ENCODE assay signal across 16 mouse cellular contexts in the genomic region with DNA sequence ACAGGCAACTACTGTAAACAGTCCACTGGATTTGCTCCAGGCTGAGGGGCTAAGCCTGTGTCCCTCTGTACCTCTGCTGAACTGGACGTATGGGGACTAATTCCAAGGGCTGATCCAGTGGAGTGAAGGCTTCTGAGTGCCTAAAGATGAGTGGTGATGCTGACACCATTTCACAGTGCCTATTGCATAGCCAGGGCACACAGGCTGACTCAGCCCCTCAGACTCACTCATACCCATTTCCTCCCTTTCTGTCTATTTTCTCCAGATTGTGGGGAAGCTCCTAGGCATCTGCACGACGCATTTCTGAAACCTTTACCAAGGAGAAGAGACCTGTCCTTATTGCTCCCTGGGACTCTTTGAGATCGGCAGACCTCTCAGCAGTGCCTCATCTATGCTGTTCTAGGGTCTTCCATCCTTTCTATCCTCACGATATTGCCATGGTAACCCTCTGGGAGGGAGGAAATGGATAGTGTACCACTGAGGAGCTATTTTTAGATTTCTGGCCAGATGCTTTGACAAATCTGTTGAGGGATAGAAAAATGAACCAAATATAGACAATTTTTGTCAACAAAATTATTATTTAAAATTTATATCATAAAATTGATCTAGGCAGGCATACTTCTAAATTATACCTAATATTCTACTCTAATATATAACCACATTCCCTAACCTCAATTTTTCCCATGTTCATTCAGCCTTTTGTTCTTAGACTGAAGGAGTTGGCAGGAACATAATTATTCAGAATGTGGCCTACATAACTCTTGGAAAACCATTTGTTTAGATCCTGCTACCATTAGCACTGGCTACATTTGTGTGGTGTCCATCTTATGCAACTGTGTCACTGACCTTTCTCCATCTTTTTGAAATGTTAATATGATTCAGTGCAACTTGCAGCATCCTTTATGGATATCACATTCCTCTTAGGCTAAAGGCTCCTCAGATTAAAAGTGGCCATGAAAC.
DNase-seq lines count a peak whose midpoint lies in the region; ATAC-seq and TF ChIP-seq lines count a peak whose summit lies in the region.
"Had no signal": no experiment of that assay in that cellular context is flagged by ENCODE, and none has a peak within 500 bp of the region (broad histone marks: within the 10 kb centered on the region; RNA-seq: fewer than 3 reads in every experiment).

No protein-coding gene starts in this region.

- H3K36me3 ChIP-seq in hindbrain, postnatal 0 days (ENCODE audit: insufficient read depth, low read length): no peaks in the 10 kb centered on the region
- H3K36me3 ChIP-seq in hindbrain, embryonic 14.5 days (replicated peaks; ENCODE audit: control insufficient read depth, insufficient read depth): no peaks in the 10 kb centered on the region
- H3K36me3 ChIP-seq: embryonic facial prominence, embryonic 15.5 days; liver, embryonic 15.5 days had no signal

- H3K27ac ChIP-seq in hindbrain, postnatal 0 days: peak overlapping the region; percentile 32; the same call in 1 of the 2 replicates
- no peak overlapping the region for H3K27ac ChIP-seq in hindbrain, embryonic 14.5 days
- H3K27ac ChIP-seq: embryonic facial prominence, embryonic 15.5 days; liver, embryonic 15.5 days had no signal

- H3K4me3 ChIP-seq in hindbrain, postnatal 0 days (ENCODE audit: low read length): no peak overlapping the region
- no peak overlapping the region for H3K4me3 ChIP-seq in hindbrain, embryonic 14.5 days (replicated peaks; ENCODE audit: low read length)
- H3K4me3 ChIP-seq: embryonic facial prominence, embryonic 15.5 days; liver, embryonic 15.5 days had no signal

- no peaks in the 10 kb centered on the region for H3K27me3 ChIP-seq in hindbrain, postnatal 0 days (ENCODE audit: insufficient read depth, low read length)
- H3K27me3 ChIP-seq in hindbrain, embryonic 14.5 days (ENCODE audit: control insufficient read depth, insufficient read depth, low read length): no peaks in the 10 kb centered on the region
- H3K27me3 ChIP-seq: embryonic facial prominence, embryonic 15.5 days; liver, embryonic 15.5 days had no signal

- WGBS in hindbrain, postnatal 0 days: 53% methylated on average over 5 of the region's 5 CpGs
- WGBS in hindbrain, embryonic 14.5 days: 70% methylated on average over 5 of the region's 5 CpGs

- peaks cover 7% of the 10 kb centered on the region; the same call in 1 of the 2 replicates for H3K4me1 ChIP-seq in hindbrain, postnatal 0 days (ENCODE audit: insufficient read depth, low read length)
- H3K4me1 ChIP-seq in hindbrain, embryonic 14.5 days (replicated peaks; ENCODE audit: control insufficient read depth, insufficient read depth, low read length): no peaks in the 10 kb centered on the region
- H3K4me1 ChIP-seq: embryonic facial prominence, embryonic 15.5 days; liver, embryonic 15.5 days had no signal

- peak; percentile 18 to 36 for DNase-seq in cerebellum, postnatal 10 days
- DNase-seq in cerebellum, postnatal 25 days: no peak
- peak; percentile 63 for DNase-seq in hindbrain, postnatal 0 days (ENCODE audit: low spot score)
- DNase-seq in hindbrain, embryonic 14.5 days (ENCODE audit: low spot score): no peak
- peak; percentile 83 for DNase-seq in Muller cell, postnatal 12 days (ENCODE audit: inconsistent ontology term)
- DNase-seq in layer of hippocampus, postnatal 36 days: peak; percentile 3 to 9
- DNase-seq in adrenal gland, adult 2 months: no peak
- no peak for DNase-seq in kidney, adult 18-20 months
- DNase-seq: cerebellum, adult 2 months; gastrocnemius, postnatal 14 days; kidney, adult 8-10 months; kidney, postnatal 25 days; lung, postnatal 10 days; thymus, postnatal 4 days had no signal

- H3K9me3 ChIP-seq in hindbrain, postnatal 0 days (ENCODE audit: low read length): no peaks in the 10 kb centered on the region
- H3K9me3 ChIP-seq in hindbrain, embryonic 14.5 days (ENCODE audit: control insufficient read depth, low read length): no peaks in the 10 kb centered on the region
- H3K9me3 ChIP-seq: embryonic facial prominence, embryonic 15.5 days; liver, embryonic 15.5 days had no signal

- ATAC-seq in hindbrain, postnatal 0 days: peak; percentile 88
- ATAC-seq in hindbrain, embryonic 14.5 days (ENCODE audit: low FRiP score): no peak; the same call in 1 of the 2 replicates

- H3K9ac ChIP-seq in hindbrain, postnatal 0 days (replicated peaks; ENCODE audit: low read length): no peak overlapping the region
- no peak overlapping the region for H3K9ac ChIP-seq in hindbrain, embryonic 14.5 days
- H3K9ac ChIP-seq: embryonic facial prominence, embryonic 15.5 days; liver, embryonic 15.5 days had no signal

- no peak for TF ChIP-seq CTCF in hindbrain, postnatal 0 days (IDR thresholded peaks at IDR 0.05; ENCODE audit: low read depth)

- no peak overlapping the region for H3K4me2 ChIP-seq in hindbrain, postnatal 0 days (ENCODE audit: low read depth, low read length)
- no peak overlapping the region for H3K4me2 ChIP-seq in hindbrain, embryonic 14.5 days (replicated peaks)
- H3K4me2 ChIP-seq: embryonic facial prominence, embryonic 15.5 days; liver, embryonic 15.5 days had no signal

Comparison
In these comparisons a context has a peak if more than half of its experiments do, and no peak if none do; other contexts are left out.
1. DNase-seq: peak in cerebellum, postnatal 10 days (2 of 2), hindbrain, postnatal 0 days (single experiment), Muller cell, postnatal 12 days (single experiment) and layer of hippocampus, postnatal 36 days (2 of 2); none in cerebellum, postnatal 25 days (0 of 2), hindbrain, embryonic 14.5 days (single experiment), adrenal gland, adult 2 months (single experiment) and kidney, adult 18-20 months (single experiment).